Mouse (Mus musculus): ENCODE results near the gene Mpp3.

Mpp3 gene

GRCm38 (mm10) chr11:101979140-101979539 lies 49.1 kb downstream of the Mpp3 start:
- no peak for DNase-seq (ENCODE audit: low spot score in 2 of 2)

DNA sequence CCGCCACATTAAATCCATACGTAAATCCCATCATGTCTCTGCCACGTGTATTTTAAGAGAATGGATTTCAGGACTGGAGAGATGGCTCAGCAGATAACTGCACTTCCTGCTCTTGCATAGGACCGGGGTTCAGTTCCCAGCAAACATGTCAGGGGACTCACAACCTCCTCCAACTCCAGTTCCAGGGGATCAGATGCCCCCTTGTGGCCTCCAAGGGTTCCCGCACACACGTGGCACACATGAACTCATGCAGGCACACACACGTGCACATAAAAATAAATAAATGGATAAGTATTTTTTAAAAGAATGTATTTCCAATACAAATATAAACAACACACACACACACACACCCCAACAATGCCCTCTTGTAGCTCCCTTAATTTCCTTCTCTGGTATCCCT lies 51.3 kb downstream of the Mpp3 start:
- no peak for DNase-seq (ENCODE audit: low spot score in 2 of 2)

DNA sequence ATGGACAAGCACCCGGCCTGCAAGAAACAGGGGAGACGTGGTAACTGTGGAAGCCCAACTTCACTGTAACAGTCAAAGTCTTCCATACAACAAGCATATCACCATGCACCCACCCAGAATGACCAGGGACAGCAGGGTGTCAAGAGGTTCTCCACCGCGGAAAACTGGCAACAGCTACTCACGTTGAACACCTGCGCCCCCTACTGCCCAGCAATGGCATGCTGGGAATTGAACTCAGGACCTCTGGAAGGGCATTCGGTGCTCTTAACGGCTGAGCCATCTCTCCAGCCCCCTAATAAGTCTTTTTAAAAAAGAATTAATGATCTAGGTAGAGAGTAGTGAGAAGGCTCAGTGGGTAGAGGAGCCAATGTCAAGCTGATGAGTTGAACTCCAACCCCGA lies 53.3 kb downstream of the Mpp3 start:
- no peak for DNase-seq (ENCODE audit: low spot score in 2 of 2)

DNA sequence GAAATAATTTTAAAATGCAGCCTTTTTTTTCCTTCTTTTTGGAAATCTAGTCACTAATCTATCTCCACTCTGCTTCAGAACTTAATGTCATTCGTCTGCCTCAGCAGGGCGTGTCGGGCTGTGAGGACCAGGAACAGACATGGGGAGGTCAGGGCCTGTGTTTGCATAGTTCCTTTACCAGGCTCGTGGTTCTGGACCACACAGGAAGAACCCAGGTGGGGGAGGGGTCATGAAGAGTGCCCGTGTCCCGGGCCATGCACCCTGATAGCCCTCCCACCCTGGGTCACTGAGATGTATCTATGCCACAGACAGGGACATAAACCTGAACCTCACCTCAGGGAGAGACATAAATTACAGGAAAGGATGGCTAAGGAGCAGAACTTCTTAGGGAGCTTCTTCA lies 54.1 kb downstream of the Mpp3 start:
- no peak for DNase-seq (ENCODE audit: low spot score in 2 of 2)

GRCm38 (mm10) chr11:101973496-101973895 lies 54.8 kb downstream of the Mpp3 start:
- no peak for DNase-seq (ENCODE audit: low spot score in 2 of 2)

GRCm38 (mm10) chr11:101972651-101973050 lies 55.6 kb downstream of the Mpp3 start:
- DNase-seq (ENCODE audit: low spot score in 2 of 2), result no peak

DNA sequence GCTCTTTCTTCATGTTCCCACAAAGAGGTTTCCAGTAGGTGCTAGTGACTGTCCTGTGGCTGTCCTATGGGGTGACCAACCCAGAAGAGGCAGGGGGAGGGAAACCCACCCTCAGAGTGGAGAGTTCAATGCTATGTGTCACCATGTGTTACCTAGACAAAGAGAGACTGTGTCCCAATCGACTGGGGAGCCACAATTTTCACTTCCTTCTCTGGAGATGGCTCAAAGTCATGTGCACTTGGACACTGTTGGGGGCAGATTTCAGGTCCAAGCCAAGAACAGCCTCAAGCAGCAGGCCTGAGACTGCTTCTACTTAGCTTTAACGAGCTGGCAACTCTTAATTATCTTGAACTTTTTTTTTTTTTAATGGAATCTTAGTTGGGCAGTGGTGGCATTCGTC lies 56.2 kb downstream of the Mpp3 start:
- DNase-seq (ENCODE audit: low spot score in 2 of 2), result no peak

- no peak for DNase-seq (ENCODE audit: low spot score in 2 of 2)
Measured at GRCm38 (mm10) chr11:101971410-101971809, 56.9 kb downstream of the Mpp3 start.

DNA sequence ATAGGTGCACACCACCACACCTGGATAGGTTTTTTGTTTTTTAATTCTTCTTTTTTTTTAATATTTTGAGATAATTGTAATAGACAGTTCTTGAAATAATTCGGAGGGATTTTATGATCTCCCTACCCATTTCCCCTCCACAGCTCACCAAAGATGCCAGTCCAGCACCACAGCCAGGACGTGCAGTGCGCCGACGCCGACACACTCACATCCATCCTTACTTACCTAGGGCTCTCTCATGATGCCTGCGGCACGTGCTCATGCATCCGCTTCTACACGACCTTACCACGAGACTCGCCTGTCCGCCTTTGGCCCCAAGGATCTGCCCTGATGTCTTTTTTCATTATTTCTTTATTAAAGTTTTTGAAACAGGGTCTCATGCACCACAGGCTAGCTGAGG lies 58.4 kb downstream of the Mpp3 start:
- no peak for DNase-seq (ENCODE audit: low spot score in 2 of 2)

DNA sequence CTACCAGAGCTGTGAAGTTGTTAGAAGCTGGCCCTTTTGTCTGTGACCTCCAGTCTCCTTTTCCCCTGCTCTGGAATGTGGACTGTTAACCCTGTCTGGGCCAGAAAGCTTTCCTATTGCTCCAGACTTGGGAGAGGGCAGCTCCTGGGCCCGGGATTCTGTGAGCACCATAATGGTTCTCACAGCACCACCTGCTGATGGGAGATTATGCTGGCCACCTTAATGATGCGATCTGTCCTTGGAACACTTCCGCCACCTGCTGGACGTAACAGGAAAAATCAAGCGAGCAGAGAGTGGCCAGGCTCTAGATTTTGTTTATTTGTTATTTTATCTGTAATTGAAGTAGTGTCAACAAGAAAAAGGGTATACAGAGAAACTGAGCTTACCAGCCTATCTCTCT lies 59.5 kb downstream of the Mpp3 start:
- peak; percentile 54 to 79 for DNase-seq (ENCODE audit: low spot score in 2 of 2)

DNA sequence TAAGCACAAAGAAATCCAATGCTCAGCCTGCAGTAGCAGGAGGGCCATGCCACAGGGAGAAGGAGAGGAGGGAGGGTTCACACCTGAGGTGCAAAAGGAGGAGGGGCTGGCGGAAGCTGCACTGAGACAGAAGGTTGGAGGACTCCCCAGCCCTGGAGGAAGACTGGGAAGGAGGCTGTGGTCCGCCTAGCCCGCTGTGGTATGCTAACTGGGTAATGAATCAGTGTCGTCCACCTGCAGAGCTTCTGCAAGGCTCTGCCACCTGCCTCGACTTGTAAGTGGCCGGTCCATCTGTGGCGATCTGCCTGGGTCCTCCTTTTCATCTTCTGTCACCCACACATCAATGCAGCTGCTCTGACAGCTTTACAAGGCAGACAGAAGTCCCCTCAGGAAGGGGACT lies 60.0 kb downstream of the Mpp3 start:
- no peak for DNase-seq (ENCODE audit: low spot score in 2 of 2)

DNA sequence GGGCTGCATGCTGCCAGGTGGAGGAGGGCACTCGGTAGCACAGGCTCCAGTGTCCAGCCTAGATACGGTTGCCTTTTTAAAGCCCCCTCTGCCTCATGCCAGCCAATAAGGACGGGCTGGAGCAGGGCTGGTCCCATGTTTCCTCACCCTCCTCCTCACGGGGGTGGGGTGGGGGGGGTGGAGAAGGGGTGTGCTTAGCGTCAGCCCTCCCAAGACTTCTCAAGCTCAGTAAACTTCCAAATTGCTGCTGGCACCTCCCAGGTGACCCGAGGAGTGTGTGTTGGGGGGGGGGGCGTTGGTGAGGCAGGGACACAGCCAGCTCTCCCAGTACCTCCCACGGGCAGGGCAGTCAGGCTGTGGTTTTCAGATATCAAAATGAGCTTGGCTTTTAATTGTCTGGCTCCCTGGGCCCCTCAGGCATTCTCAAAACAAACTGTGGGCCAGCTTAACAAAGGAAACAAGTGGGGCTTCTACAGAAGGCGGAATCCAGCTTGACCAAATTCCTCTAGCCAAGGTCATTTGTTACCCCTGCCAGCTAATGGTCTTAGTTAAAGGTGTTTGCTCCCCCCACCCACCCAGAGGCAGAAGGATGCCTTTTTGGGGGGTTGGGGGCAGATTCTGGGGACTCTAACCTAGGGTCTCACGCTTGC lies 61.2 kb downstream of the Mpp3 start, which contains the start of gene Sost:
Sost (minus strand) TSS at position 51 of the 650 bp plus-strand sequence.
- DNase-seq (ENCODE audit: low spot score in 2 of 2), result no peak

DNA sequence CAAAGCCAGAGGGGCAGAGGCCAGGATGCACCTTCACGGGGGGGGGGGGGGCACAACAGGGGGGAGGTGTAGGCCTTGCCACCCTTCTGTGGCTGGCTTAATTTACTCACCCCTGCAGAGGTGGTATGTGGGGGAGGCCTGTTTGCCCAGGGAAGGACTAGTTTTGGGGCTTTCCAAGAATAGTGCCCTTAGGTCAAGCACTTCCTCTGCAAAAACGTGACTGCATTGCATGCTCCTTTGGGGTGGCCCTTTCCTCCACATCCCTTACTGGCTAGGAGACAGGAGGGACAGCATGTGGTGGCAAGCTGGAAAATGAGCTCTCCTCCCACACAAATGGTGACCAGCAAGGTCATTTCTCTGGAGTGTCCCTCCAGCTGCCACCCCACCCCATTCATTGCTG lies 62.7 kb downstream of the Mpp3 start:
- DNase-seq (ENCODE audit: low spot score in 2 of 2), result no peak

DNA sequence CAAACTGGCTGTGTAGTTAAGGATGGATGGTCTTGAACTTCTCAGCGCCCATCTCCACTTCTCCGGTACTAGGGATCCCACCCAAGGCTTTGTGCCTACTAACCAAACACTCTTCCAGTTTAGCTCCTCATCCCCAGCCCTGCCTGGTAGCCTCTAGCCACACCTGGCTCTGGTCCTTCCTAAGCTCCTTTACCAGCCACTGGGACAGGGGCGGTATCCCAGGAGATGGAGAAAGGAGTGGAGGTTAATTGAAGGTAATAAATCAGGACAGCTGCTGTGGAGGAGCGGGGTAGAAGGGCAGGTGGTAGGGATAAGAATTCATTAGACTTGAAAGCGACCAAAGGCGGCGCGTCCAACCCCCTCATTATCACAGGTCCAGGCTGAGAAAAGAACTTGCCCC lies 63.6 kb downstream of the Mpp3 start:
- DNase-seq (ENCODE audit: low spot score in 2 of 2), result no peak

GRCm38 (mm10) chr11:101963473-101964291 lies 64.6 kb downstream of the Mpp3 start:
- DNase-seq (ENCODE audit: low spot score in 2 of 2), result no peak

- DNase-seq (ENCODE audit: low spot score in 2 of 2), result no peak
Measured at GRCm38 (mm10) chr11:101963043-101963442, 65.2 kb downstream of the Mpp3 start.

GRCm38 (mm10) chr11:101957476-101957875 lies 70.8 kb downstream of the Mpp3 start:
- no peak for DNase-seq (ENCODE audit: low spot score in 2 of 2)

DNA sequence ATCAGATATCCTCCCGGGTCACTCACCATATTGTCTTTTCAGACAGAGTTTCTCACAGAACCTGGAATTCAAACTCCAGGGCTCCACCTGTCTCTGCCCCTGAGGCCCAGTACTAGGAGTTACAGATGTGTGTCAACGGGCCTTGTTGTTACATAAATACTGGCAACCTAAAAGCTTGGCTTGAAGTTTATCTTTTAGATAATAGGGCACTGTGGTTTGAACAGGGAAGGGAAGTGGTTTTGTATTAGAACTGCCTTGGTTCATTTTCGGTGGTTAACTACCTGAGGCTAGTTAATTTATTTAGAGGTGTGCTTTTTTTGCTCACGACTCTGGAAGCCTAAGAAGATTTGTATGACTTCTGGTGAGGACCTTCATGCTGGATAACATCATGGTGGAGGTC lies 74.8 kb downstream of the Mpp3 start:
- DNase-seq (ENCODE audit: low spot score in 2 of 2), result no peak

GRCm38 (mm10) chr11:101952541-101953341 lies 75.5 kb downstream of the Mpp3 start:
- DNase-seq (ENCODE audit: low spot score in 2 of 2), result no peak

GRCm38 (mm10) chr11:101950021-101950420 lies 78.2 kb downstream of the Mpp3 start:
- DNase-seq (ENCODE audit: low spot score in 2 of 2), result no peak
